Mouse (Mus musculus) retina, postnatal 7 days (tissue): ENCODE data around the gene Rtl1.

Experiments used
- DNase-seq: peaks from one replicate; pipeline ENCODE4 v3.0.0-alpha.2; 2012; ENCODE audit warnings: low read depth, low spot score

Gene Rtl1

DNA sequence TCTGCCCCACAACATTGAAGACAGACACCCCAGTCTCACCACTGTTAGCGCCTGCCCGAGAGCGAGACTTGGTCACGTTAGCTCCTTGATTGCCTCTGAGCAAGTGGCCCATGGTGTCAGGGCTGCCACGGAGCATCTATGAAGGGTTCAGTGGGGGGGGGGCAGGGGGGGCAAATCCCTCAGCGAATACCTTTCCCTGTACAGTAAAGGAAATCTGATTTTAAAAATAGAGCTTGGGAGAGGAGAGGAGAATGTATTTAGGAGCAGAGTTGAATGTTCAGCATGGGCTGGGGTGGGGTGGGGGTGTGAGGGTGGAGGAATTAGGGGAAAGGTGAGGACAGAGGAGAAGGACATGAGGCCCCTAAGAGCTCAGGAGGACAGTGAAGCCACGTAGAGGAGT lies at the start of gene Rtl1:
TSS of gene Rtl1 (minus strand) at position 101 of the 400 bp plus-strand sequence.
- DNase-seq: no peak

DNA sequence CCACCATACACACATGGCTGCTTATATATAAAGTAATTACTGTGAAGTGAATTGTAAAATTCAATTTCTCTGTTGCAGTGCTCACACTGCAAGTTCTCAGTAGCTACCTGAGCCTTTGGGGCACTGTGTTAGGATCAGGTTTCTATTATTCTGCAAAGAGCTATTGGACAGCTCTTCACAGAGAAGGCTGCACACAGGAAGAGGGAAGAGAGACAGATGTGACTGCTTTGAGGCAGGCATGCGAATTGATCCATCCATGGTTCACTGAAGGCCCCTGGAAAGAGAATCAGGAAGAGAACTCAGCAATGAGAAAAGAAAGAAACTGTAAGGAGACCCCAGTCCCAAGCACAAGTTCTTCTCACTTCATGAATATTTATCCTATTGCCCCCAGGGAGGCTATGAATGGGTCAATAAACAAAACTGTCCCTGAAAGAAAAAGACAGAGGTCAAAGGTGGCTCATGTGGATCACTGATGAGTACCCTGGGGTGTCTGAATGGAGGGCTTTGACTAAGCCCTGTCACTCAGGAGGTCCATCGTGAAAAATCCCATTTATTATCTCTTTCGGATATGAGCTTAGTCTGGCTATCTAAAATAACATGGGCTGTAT lies 40.5 kb upstream of the Rtl1 start:
- no peak for DNase-seq

DNA sequence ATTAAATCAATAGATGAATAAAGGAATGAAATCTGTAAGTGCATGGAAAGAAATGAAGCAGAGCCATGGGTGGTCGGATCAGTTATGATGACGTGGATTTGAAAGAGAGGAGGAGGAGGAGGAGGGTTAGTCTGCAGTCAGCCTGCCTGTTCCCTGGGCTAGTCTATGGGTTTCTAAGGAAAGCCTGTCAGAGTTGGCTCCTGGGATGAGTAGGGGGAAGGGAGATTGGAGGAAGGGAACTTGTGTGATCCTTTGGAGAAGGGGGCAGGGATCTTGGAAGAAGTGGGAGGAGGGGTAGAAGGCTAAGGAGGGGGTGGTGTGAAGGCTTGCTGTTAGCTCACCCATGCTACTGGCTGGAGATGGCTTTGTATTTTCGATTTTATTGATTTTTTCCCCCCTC lies 31.9 kb upstream of the Rtl1 start:
- DNase-seq: no peak

DNA sequence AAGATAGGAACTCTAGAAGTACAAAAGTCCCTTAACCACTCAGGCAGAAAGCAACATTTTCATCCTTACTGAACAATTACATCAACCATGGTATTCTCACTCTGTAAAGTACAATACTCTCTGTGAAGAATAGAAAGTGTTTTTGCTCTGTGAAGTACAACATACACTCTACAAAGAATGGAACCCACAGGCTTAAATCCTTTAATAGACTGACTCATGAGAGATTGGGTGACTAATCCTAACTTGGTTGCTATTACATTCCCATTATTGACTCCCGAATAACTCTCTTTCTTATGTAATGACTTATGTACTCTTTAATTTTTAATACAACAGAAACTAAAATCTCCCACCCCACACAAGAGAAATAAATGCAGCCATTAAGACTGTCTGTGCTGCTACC lies 28.8 kb upstream of the Rtl1 start:
- no peak for DNase-seq

DNA sequence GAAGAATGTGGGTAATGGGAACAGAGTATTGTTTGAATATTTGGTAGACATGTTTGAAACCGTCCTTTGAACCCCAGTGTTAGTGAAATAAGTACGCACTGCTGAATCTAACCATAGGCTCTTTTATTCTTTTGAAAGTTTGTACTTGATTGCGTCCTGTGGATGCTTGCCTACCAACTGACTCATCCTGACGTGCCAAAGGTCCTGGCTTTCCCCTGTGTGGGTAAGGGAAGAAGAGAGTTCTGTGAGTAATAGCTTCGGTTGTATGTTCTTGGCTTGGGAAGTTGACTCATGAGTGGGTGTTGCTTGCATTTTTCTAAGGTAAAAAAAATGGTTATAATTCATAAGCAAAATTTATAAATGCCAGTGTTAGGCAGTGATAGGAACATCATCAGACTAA lies 26.8 kb upstream of the Rtl1 start:
- DNase-seq: no peak

DNA sequence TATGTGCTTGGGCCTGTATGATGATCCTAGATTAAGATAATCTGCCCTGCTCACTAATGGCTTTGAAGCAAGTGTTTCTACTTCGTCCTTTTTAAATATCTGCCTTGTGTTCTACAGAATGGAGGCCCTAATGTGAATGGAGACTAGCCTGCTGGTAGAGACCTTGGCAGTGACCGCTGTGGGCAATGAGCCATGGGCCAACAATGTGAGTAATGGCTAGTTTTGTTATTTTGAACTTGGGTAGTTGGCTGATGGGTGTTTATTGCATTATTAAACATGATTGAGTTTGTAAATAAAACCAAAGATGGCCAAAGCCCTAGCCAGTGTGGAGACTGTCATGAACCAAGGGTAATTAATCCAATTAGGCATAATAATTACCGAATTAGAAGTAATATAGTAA lies 20.1 kb upstream of the Rtl1 start:
- DNase-seq: no peak

DNA sequence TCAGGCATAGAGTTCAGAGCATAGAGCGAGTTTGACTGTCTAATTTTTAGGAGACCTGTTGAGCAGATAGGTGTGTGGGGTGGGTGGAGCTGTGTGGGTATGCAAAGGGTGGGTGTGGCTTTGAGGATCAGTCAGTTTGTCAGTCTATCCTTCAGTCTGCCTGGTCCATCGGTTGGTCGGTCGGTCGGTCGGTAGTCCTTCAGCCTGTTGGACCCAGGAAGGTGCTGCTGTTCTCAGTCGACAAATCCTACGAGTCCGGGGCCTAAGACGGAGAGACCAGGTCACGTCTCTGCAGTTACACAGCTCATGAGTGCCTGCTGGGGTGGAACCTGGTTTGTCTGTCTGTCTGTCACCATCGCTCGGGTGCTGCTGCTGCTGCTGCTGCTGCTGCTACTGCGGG lies 17.9 kb upstream of the Rtl1 start:
- DNase-seq: no peak

DNA sequence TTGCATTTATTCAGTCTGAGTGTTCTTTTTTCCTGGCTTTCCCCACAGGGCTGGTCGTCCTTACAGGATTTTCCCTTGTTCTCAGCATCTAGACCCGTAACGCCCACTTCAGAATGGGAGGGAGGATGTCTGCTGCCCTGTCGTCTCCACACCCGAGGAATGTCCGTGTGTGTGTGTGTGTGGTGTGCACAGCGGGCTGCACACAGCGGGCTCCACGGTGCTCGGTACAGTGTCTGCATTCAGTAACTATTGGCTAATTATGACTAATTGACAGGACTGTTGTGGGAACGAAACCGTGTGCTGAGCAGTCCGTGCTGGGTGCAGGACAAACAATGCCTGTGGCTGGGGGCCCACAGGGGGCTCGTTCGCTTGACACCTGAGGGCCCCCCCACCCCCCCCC lies 17.0 kb upstream of the Rtl1 start:
- DNase-seq: no peak

DNA sequence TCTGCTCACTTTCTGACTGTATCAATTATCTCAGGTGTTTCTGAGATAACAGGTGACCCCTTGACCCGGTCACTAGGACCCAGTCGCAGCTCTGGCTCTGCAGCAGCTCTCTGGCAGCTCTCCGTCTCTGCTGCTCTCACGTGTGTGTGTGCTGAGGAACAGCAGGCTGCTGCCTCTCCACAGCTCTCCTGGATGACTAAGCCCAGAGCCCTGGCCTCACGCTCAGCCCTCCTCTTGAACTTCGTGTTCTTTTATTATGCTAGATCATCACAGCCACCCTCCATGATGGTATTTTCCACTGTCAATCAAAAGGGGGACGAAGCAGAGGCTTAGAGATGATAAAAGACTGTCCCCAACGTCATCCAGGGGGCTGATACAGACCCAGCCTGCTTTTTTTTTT lies 15.2 kb upstream of the Rtl1 start:
- DNase-seq: no peak

DNA sequence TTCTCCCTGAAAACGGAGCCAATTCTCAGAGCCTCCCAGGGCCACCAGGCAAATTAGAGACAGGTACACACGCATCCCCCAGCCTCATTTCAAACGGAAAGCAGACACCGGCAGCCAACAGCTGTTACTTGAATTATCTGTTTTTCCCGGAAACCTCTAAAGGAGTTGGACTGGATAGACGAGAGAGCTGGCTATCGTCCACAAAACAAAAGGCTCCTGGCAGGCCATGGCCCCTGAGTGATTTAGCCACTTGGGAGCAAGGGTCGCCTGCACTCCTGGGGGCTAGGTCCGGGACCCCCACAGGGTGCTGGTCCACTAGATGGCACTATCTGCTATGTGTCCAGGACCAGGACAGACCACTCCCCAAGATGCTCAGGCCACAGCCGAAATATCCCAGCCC lies 14.3 kb upstream of the Rtl1 start:
- DNase-seq: no peak

DNA sequence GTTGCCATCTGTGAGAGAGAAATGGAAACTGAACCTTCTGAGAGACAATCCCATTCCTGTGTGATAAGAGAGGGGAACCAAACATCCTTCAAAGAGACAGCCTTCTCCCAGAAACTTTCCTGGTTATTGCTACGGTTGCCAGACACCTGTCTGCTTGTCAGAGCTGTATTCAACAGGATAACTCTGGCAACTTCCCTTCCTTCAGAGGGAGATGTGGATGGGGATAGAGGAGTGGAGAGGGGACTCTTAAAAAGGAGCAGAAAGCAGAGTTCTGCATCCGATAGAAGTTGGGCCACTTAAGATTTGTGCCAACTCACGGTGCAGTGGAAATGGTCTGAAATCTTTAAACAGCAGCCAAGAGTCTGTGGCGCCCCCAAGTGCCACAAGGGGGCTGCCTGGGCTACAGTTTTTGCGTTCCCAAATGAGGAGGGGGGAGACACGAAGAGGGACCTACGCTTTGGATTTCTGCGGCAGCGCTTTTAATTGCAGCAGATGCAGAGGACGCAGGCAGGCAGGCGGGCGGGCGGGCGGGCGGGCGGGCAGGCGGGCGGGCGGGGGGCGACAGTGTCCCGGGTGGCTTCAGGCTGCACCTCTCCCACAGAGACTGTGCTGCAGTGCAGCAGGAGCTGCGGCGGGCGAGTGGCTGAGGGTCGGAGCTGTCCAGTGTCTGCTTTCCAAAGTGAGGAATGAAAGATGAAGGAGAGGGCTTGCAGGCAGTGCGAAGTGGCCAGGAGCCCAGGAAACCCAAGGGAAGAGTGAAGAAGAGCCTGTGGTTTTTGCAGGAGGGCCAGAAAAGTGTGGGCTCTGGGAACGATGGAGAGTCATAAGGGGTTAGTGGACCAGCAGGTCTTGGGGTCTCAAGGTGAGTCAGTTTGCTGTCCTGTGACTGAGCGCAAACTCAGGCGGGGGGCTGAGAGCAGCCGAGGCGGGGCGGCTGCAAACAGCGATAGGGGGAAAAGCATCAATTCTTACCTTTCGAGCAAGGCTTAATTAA lies 12.6 kb upstream of the Rtl1 start:
- DNase-seq: no peak

DNA sequence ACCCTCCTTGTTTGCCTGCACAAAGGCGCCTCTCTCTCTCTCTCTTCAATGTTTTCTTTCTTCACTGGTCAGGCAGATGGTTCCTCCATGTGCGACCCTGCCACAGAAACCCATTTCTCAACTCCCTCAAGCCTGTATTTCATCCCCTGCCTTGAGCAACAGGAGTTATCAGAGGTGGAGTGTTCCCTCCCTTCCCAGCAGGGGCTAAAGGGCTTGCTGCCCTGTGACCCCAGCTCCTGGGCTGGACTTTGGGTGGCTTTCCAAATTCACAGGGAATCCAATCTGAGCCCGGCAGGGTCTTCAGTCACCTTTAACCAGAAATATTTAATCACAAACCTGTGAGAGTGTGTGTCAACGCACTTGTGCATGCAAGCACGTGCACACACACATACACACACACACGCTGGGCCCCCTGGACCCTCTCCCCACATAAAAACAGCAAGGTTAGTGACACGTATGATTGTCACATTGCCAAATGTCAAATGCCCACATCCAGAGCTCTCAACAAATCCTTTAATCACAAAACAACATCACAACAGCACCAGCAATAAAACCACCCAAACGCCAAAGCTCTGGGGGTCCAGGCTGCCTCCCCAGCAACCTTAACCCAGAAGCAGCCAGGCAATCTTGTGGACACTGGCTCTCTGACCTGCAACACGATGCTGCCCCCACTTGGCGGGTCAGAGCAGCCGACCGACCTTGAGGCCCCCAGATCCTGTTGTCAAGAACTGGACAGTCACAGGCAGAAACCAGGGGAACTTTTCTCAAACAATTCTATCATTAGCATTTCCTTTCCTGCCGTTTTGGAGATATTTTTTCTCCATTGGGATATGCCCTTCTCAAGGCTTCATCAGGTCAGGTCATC lies 8.7 kb upstream of the Rtl1 start:
- no peak for DNase-seq

DNA sequence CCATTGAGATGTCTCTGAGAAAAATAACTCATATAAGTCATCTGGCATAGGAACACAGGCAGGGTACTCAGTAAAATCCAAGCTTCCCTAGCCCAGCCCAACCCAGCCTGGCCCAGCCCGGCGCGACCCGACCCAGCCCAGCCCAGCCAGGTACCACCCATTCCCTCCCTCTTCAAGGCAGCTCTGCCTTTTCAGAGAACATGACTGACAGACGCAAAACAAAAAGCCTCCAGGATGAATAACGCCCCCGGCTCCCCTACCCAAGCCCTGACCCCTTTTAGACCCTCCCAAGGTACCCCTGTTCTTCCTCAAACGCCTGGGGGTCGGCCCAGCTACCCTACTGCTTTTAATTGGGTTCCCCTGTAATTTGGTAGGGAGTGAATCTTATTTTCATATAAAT lies 7.8 kb upstream of the Rtl1 start:
- no peak for DNase-seq

DNA sequence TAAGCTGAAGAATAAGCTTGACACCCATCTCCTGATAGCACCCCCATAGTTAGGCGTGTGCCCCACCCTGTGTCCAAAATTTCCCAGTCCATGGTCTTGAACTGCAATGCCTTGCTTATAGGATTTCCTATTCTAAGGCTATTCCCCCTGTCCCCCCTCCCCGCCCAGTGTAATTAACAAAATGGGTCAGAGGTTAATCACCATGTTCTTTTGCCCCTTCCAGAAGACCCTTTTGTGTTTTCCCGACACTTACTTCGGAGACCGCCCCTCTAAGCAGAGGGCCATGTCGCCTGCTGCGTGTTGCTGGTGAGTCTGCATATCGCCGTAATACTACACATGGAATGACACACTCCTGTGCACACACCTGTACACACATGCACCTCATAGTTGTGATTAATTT lies 7.1 kb upstream of the Rtl1 start:
- DNase-seq: no peak

DNA sequence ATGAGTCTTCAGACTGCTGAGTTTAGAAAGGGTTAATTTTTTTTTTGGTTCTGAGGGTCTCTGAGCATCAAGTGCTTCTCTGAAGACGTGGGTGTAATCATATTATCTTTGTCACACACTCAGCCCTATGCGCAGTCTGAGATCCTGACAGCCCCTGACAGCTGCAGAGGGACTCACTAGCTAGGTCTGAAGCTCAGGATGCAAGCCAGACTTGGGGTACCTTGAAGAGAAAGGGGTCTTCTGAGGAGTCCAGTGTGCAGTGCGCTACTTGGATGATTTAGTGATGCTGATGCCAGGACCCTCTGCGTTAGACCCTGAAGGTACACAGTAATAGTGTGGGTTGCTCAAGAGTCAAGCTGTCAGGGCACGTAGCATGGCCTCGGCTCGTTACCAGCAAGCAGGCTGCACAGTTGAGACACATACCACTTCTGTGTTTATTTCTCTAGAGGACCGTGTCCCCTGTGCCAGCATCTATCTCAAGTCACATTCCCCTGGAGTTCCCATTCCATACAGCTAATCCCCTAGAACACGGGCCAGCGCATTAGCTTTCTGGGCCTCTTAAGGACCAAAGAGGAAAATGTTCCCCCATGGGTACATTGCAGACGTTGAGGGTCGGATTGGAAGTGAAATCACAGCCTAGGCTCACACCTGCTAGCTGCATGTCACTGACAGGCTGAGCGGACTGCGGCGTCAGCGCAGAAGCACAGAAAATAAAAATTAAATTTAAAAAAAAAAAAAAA lies 5.0 kb upstream of the Rtl1 start:
- no peak for DNase-seq

DNA sequence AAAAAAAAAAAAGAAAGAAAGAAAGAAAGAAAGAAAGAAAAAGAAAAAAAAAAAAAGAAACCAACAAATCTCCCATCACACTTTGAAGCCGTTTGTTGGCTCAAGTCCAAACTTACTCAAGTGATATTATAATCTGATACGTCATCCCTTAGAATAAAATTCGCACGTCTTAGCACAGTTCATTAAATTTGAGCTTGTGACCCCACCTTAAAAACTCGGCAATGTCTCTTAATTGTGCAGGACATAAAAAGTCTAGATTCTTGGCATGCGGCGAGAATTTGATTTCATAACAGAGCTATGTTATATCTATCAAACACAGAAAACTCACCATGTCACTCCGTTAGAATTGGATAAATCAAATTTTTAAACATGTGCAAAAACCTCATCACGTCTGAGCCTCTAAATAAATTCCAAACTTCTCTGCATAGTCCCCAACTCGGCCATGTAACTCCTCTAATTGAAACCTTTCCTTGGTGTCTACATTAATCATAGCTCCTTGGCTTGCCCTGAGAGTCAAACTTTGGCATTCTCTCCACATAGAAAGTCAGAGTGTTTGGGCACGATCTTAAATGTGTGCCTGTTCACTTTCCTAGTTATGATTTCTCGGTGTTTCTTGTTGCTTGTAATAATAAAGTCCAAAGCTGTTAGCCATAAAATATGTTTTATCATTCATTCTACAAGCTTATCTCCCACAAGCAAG lies 1.4 kb downstream of the Rtl1 start:
- DNase-seq: no peak

DNA sequence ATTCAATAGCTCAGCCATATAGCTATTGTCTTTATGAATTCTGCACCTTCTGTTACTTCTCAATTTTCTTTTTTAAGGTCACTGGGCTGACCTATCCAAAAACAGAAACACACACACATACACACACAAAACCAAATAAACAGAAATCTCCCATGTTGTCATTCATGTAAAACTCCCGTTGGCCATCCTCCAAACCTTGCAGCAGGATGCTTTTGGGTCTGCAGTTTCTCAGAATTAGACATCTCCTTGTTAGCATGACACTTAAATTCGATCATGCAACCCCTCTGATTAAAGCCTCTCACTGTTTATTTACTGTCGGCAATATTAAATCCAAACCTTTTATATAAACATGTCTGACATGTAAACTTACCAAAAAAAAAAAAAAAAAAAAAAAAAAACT lies 3.4 kb downstream of the Rtl1 start:
- no peak for DNase-seq

DNA sequence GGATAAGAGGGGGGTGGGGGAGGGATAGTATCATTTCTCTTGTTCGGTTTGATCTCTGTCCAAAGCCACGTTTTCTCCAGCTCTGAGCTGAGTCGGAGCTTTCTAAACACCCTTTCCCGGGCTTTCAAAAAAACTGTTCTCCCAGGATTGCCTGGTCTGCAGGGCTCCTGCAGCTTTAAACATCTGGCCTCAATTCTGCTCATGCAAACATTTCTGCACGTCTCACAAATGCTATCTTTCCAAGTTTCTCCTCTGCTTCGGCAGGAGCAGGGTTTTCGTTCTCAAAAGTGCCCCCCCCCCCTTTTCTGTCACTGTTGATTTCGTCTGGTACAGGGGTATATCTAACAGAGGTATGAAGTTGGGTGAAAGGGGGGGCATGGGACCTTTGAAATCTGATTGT lies 3.9 kb downstream of the Rtl1 start:
- no peak for DNase-seq

DNA sequence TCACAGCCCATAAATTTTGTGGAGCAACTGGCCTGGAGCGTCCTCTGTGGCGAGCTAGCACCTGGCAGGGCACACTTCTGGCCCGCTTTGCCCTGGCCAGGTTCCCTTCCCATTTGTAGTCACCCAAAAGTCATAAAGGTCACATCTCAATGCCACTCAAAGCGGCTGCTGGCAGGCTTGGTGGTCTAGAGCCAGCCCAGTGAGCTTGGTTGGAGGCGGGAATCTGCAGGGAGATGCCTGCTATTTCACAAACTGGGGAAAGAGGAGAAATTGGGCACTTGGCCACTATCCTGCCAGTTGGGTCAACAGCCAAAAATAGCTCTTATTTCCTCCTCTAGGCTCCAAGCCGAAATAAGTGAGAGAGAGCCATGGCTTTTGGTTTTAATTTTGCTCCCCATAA lies 4.4 kb downstream of the Rtl1 start:
- DNase-seq: no peak

DNA sequence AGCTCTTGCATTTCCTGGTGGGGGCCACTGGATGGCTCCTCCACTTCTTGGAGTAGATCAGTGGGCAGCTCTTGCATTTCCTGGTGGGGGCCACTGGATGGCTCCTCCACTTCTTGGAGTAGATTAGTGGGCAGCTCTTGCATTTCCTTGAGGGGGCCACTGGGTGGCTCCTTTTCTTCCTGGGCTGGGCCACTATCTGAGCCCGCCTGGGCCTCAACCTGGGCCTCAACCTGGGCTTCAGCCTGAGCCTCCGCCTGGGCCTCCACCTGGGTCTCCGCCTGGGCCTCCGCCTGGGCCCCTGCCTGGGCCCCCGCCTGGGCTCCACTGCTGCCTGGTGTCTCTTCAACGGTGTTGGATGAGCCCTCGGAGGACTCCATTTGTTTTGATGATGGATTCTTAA lies 5.2 kb downstream of the Rtl1 start:
- DNase-seq: no peak

DNA sequence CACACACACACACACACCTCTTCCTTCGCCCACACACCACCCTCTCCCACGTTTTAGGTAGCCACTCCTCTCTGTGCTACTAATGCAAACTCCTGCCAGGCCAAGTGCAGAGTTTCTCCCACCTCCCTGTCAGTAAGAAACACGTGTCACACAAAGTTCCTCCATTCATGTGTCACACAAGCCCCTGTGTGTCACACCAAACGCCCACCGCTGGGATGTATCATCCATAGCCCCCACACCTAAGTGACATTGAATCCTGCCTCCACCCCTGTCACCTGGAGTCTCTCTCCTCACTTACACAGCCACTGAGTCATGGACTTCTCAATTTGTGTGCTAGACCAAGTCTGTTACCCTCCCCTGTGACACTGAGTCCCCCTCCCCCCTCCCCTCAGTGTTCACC lies 17.9 kb downstream of the Rtl1 start:
- no peak for DNase-seq
